Mouse (Mus musculus) gastrocnemius, adult 8-10 months (tissue): ENCODE data around the gene Bcor. TPM values are rescaled to one million over a fixed set of nuclear protein-coding genes. Genes with fewer than 3 reads are reported as not detected.

Source experiments
- DNase-seq, 2 experiments: peaks; one replicate each; pipeline ENCODE4 v3.0.0; 2022; ENCODE audit warnings: low spot score in 2 of 2
- total RNA-seq, 4 experiments: library from RNA; stranded (reverse); gene quantifications; 2 replicates each; pipeline ENCODE4 v1.2.4; 2022

Bcor gene
- total RNA-seq, 4 experiments from 2014 or later, result 13.2 to 17.4 (median 14.1) TPM

DNA sequence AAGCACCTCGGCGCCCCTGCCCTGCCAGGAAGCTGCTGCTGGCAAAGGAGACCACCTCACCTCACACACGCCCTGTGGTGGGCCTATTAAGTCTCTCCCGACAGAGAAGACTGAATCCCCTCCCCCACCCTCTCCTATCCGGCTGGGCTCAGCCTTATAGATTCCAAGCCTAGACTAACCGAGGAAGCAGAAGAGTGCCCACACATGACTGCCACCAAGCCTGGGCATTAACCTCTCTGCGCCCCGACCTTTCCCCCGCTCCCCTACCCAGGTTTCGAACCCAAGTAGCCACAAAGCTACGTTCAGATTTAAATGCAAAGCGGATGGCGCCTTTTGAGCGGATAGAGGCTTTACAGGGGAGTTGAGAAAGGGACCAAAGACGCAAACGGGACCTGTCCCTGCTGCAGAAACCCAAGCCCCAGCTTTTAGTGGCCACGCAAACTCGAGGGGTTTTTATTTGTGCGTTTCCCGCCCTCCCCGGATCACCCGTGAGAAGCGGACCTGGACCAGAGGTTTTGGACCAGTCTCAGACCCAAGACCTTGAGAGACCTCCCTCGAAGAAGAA is 33.0 kb downstream of the Bcor start:
- DNase-seq, result no peak

DNA sequence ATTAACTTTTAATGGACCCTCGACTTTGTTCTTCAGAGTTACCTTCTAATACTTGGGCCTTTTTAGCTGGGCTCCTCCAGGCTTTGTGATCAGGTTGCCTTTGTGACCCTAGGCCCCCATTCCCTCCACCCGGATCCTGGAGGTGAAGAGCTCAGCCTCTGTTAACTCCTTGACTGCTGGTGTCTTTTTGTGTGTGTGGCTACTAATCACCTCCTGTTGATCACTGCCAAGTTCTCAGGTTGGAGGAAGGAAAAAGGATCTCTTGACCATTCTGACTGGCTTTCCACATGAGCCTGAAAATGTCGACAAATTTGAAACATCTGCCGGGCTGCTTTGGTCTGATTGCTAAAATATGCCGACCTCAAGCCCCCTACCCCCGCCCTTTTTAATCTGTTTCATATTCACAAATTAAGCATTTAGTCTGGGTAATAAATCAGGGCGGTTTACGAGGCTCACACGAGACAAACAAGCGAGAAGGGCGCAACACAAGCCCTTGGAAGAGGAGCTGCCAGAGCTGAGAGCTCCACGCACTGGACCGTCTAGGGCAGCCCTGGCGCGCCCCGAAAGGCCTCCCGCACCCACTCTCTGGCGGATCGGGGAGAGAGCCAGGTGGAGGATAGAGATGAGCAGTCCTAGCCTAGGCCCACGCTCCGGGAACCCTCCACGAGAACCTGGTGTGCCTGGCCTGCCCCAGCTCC is 33.6 kb downstream of the Bcor start:
- no peak for DNase-seq

DNA sequence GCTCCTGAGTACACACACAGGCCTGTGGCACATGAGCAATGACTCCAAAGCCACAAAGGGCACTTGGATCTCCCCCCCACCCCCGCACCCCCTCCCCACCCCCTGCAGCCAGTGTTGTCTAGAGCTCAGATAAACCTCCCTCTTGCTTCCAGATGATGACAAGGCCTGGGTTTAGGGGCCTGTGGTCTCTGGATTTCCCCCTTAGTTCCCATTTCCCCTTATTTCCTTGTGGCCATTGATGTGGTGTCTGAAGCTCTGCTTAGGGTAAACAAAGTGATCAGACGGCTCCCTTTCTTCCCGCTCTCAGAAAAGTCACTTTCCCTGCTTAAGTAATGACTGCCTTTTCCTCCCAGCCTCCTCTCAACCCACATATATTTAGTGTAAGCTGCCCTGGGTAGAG is 35.6 kb downstream of the Bcor start:
- DNase-seq, result no peak

DNA sequence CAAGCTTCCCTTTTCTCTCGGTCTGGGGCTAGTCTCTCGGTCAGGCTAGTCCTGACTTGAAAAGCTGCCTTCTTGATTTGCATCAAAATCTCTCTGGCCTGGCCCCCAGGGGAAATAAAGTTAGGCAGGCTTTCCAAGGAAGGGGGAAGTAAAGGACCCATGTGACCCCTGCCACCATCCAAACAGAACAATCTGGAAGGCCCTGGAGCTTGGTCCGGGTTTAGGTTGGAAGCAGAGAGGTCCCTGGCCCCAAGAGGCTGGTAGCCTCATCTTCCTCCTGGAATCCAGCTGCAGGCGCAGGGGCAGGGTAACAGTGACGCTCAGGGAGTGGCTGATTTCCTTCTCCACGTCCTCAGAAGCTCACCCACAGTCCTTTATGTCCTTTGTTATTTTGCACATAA is 36.5 kb downstream of the Bcor start:
- no peak for DNase-seq

DNA sequence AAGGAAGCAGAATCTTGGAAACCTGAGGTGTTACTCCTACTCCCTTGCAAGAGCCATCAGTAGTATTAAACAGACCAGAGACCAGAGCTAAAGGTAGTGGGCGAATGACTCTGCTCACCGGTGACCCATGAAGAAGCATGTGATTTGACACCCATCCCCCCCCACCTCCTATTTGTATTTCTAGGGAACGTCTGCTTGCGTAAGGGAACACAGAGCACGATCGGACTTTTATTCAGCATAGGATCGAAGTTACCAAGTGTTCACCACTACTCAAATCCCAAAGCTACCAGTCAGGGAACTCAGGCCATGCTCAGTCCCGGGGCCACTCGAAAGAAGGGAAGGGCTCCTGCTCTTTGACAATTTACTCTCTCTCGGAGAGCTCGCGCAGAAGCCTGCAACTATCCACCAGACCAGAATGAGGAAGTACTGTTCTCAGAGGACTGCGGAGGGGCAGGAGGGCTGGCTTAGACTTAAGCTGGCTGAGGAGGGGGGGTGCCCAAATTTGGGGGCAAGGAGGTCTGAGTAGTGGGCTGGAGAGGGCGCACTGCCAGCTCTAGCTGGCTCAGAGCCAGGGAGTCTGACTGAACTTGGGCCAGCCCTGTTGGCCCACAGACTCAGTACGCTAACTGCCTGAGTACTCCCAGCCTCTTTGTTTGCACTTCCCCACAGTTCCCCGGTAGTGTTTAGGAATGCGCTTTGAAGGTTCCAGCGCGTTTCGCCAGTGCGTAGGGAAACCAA is 37.4 kb downstream of the Bcor start:
- DNase-seq, result no peak

DNA sequence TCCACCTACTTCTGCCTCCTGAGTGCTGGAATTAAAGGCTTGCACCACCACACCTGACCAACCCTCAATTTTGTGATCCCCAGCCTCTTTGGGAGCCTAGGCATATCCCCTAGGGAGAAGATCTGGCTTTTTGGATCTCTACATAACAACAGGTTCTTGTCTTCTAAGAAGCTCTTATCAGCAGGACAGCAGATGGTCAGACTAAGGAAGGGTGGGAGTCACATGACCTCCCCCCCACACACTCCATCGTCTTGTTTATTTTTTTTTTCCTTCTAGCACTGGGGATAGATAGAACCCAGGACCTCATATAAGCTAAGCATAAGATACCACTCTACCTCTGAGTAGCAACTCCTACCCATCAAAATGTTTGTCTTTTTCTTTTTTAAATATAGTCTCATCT is 40.7 kb downstream of the Bcor start:
- DNase-seq, result no peak

DNA sequence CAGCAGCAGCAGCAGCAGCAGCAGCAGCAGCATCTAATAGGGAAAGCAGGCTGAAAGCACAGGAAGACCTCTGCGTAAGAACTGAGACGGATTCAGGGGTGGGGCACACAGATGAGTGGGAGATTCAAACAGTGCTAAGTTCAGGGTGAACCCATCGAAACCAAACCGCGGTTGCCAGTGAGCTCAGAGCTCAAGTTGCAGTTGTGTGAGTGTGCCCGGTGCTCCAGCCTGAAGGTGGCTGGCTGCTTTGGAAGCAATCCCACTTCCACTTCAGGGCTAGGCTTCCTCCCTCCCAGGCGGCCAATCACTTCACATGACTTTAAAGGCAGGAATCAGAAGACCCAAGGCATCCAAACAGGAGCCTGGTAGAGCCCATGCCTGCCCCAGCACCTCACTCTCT is 44.0 kb downstream of the Bcor start:
- peak in 1 of 2 experiments; percentile 64 for DNase-seq

DNA sequence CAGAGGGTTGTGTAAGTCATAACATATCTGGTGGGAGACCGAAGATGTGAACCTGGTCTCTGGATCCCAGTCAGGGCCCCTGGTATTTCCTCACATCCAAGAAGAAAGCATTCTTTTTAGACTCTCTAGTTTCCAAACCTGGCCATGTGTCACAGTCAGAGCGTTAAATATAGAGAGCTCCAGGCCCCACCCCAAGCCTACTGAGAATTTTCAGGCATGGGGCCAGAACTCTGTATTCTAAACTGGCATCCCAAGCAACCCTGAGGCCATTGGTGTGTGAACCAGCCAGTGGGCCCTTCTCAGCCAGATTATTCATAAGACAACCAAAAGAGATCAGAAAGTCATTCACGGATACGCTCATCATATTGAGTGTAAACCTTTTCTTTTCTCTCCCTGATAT is 48.0 kb downstream of the Bcor start:
- DNase-seq, result no peak

DNA sequence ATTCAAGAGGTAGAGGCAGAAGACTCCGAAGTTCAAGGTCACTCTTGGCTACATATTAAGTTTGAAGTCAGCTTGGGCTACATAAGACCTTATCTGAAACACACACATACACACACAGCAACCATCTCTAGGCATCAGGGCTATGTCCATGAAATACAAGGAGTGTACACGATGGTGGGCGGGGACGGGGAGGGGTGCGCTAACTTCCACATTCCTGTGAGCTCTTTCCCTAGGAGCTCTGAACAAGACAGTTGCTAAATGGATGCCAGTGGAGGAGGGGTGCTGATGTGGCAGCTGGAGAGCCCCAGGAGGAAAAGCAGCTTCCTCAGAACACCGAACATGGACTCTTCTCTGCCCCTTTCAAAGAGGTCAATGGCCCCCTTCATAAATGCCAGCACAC is 49.6 kb downstream of the Bcor start:
- no peak for DNase-seq

DNA sequence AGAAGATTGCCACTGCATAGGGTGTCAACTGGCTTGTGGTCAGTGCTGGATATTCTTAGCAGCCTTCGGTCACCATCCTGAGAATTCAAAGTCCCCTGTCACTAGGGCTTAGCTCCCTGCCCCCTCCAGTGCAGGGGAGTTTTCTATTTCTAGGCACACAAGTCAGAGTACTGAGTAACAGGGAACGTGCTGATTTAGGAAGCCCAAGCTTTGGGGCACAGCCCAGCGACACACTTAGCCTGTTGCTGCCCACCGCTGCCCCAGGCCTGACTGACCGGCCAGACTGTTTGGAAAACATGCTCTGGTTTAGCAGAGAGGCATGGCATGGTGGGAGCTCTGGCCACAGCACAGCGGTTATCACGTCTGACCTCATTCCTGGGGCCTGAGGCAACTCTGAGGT is 54.8 kb downstream of the Bcor start:
- DNase-seq, result peak in 1 of 2 experiments; percentile 55

DNA sequence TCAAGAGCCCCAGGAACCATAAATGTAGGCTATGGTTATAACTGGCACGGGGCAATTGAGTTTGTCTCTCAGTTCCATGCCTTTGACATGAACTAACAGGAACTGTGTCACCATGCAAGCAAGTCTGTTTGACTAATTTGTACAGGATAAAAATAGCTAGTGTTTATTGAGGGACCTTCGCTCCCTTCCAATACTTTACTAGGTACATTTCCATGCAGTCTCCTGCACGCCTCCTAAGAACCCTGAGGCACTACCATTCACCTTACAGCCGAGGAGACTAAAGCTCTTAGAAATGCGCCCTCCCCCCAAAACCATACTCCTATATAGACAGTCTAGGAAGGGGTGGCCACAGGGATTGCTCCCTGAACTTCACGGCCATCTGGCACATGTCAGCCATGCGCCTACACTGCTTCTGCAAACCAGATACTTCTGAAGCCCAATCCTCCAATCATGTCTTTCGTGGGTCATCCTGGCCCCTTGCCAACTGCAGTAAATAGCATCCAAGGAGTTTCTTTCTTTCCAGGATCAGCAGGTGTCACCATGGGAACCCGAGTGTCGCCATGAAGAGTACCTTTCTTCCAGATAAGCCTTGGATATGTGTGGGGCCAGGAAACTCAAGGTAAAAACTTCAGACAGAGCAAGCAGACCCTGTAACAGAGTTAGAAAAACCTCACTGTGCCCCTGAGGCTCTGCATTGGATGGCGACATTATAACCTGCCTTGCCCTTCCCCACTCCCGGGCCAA is 63.2 kb downstream of the Bcor start:
- no peak for DNase-seq

DNA sequence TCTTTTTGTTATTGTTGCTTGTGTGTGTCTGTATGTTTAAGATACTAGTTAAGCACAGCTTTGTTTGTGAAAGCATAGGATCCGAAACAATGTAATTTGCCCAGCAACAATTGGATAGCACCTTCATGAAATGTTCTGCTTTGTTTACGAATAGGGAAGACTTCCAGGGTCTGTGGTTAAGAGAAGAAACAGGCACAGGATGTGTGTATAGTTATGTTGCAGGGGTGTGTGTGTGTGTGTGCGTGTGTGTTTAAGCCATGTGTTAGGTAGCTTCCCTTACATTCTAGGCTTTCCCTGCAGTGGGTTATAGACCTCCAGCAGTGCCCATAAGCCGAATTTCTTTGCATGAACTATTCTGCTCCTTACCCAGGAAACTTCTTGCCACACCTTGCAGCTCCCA is 66.8 kb downstream of the Bcor start:
- DNase-seq, result no peak

DNA sequence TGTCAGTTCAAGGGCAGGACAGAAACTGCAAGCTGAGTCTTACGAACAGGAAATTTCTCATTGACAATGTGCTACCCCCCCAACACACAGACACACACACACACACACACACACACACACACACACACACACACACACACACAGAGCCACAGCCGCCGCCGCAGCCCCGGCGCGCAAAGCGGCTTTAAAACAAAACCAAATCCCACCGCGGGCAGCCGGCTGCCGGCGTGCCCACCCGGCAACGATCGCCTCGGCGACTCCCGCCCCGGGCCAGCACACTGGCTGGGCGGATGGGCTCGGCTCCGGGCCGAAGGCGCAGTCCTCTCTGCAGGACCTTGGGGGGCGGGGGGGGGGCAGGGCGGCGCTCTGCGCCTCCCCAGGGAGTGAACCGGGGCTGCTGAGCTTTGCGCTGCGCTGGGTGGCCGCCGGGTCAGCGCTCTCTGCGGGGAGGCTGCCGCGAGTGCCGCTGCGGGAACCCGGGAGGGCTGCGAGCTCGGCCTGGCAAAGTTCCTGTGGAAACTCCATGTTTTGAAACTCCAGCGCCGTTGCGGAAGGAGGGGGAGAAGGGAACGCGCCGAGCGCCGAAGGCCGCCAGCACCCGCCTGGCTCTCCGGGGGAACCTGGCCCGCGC is 68.6 kb downstream of the Bcor start:
- DNase-seq, result no peak

DNA sequence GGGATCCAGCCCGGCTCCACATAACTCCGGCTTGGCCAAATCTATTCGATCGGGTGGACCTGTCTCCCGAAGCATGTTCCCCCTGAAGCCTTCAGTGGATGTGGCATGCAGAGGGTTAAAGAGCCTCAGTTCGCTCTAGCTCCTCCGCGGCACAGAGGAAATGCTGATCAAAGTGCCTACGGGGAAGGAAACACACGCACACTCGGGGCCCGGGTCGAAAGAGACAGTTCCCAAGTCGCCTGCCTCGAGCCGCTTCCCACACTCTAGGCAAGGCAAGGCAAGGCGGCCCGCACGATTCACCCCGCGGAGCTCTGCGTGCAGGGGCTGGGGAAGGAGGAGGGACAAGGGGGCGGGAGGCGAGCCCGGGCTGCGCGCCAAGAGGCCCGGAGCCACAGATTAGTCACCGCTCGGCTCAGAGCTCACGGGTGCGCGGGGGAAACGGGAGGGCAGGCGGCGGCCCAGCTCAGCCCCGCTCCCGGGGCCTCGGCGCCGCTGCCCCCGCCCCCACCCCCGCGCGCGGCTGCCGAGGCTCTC is 69.2 kb downstream of the Bcor start:
- peak; percentile 70 to 82 for DNase-seq

DNA sequence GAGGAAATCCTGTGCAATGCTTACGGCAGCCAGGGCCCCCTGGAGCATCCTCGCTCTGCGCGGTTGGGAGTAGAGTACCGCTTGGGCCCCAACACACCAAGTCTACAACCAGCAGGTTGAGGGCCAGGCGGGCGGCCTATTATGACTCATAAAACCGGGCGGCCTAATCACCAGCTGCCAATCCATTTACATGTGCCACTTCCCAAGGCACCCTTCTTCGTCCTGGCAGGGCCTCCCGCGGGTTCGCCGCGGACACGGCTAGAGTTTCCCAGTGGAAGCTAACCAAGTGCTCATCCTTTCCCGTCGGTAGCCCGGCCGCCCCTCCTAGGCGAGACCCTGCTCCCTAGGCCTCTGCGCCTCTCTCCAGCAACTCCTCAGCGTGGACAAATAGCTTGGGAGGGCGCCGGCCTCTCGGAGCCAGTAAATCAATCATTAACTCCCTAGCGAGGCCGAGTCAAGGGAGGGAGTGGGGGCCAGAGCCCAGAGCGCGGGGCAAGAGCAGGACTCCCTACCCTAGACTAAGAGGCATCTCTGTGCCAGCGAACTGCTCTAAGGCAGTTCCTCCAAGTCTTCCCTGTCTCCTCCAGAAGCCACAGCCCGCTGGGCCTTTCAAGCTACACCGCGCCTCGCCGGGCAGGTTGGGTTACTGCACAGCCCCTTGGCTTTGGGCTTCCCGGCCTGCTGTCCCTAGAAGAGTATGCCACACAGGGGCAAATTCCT is 69.8 kb downstream of the Bcor start:
- no peak for DNase-seq

DNA sequence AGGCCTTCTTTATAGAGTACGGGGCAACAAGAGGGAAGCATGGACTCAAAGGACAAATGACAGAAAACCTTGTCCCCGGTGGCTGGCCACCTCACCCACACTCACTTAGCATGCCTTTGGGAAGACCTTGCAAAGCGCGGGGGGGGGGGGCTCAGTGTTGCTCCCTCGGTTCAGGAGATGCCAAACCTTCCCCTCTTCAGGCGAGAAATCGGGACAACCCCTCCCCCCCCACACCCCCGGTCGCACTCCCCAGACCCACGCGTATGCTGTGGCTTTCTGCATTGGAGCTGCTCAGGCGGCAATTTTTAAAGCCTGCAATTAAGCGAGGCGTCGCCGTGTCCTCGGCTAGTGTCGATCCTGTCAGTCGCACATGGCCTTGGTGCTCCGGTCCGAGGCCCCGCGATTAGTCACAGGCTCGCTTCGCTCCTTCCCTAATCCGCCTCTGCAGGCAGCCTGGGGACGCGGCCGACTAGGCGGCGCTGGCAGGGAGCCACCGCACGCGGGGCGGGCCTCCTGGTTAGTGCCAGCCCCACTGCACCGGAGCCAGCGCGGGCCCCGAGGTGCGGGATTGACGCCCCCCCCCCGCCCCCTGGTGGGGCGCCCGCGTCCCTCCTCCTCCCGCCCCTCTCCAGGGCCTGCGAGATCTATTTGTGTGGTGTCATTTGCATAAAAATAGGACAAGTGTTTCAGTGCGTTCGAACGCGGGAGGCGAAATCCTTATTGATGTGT is 70.6 kb downstream of the Bcor start:
- peak in 1 of 2 experiments; percentile 53 for DNase-seq

DNA sequence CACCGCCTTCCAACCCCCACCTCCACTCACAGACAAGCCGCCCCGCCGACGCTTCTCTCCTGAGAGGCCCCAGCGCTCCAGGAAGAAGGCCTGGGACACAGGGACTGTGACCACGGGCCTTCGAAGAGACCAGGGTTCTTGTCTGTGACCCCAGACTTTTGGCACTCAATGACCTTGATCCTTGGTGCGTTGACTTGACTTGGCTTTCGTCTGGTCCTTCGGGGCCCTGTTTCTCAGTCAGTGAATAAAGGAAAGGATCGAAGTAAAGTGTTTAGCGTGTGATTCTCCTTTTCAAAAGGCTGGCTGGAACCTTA is 71.2 kb downstream of the Bcor start:
- DNase-seq, result no peak

DNA sequence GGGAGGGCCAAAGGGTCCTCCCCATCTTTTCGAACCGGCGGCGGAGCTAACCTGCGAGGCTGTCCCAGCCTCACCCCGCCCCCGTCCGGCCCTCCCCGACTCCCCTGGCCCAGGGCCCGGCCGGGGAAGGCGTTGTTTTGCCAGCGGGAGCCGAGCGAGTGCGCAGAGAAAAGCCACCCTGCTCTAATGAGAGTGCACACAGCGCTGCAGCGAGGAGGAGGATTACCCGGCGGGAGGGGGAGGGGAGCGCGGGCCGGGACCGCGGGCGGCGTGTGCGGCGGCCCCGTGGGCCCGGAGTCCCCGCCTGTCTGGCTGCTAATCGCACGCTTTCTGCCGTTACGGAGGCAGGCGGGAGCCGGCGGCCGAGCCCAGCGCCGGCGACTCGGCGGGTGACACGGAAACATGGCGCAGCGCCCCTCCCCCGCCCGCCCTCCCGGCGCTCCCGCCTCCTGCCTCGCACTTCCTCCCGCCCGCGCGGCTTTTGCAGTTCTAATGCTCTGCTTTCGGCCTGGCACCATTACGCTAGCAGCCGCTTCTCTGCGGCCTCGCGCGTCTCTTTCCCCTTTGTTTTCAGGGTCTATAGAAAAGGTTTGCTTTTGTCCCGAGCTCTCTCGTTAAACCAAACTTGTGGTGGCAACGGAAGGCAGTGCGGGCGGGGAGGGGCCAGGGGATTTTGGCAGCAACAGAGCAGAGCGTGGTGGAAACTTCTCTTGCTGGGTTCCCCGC is 71.7 kb downstream of the Bcor start:
- peak; percentile 66 to 68 for DNase-seq

DNA sequence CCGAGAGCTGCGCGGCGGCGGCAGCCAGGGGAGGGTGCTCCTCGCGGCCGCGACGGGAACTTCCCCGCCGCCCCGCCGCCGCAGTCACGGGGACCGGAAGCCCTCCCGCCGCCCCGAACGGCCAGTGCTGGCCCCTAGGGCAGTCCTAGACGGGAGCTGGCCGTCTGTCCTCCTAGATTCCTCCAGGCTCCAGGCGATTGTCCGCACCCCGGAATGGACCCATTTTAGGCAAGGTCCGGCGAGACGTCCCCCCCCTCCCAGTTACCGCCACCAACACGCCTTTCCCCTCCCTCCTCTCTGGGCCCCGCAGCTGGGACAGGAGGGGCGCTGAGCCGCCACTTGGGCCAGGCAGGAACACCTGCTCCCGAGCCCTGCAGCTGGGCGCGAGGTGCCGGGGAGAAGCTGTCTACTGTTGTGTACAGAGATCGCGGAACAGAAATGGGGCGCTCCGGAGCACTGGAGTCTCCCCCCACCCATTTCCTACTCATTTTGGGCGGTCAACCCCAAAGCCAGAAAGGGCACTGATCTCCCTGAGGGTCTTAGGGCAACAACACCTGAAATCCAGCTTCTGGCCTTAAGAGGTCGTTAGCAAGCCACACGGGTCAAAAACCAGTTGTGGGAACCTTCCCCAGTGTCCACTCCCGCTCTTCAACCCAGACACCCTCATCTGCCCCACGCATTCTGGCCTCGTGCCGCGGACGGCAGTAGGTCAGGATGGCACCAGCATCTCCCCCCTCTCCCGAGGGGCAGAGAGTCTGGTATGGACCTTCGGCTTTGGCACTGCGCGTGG is 72.4 kb downstream of the Bcor start:
- peak in 1 of 2 experiments; percentile 6 for DNase-seq
